Mouse (Mus musculus) heart, embryonic 14.5 days (tissue): Measurements from ENCODE around the gene Mast4. TPM values are rescaled to one million over a fixed set of nuclear protein-coding genes. Genes with fewer than 3 reads are reported as not detected.
A peak's percentile ranks its signal among the peaks of the same experiment; 100 is the strongest.

Experiments
- ATAC-seq: fragments of 200-750 bp; cut with Nextera tagmentation; 2 replicates; pipeline ENCODE4 v1.8.0; 2017; ENCODE audit warnings: low read depth, moderate TSS enrichment; ENCODE audit not compliant: insufficient number of reproducible peaks, insufficient read depth, low FRiP score
- H3K27ac ChIP-seq, 2 experiments: fragments of 200-500 bp in 1 of 2; fragments of 300-500 bp in 1 of 2; sonication (generic) in 1 of 2; replicated peaks in 1 of 2; 2 replicates each; pipeline ENCODE4 v1.5.1; 2012 to 2014; ENCODE audit warnings: low read depth in 2 of 2, low read length in 2 of 2, control low read depth in 1 of 2, mild to moderate bottlenecking in 1 of 2, mixed read lengths in 1 of 2; ENCODE audit not compliant: control insufficient read depth in 1 of 2, insufficient read depth in 1 of 2
- H3K27me3 ChIP-seq: fragments of 300-500 bp; sonication (generic); 2 replicates; pipeline ENCODE4 v1.6.1; 2014; ENCODE audit warnings: mild to moderate bottlenecking, low read length, control low read depth; ENCODE audit not compliant: control insufficient read depth, insufficient read depth
- H3K36me3 ChIP-seq: fragments of 300-500 bp; sonication (generic); 2 replicates; pipeline ENCODE4 v1.6.1; 2014; ENCODE audit warnings: mild to moderate bottlenecking, control low read depth, low read length, mixed read lengths; ENCODE audit not compliant: control insufficient read depth, insufficient read depth
- H3K4me1 ChIP-seq, 2 experiments: fragments of 200-500 bp in 1 of 2; fragments of 300-500 bp in 1 of 2; sonication (generic) in 1 of 2; 2 replicates each; pipeline ENCODE4 v1.6.1; 2012 to 2014; ENCODE audit warnings: low read length in 2 of 2, control low read depth in 1 of 2, mixed read lengths in 1 of 2; ENCODE audit not compliant: control insufficient read depth in 2 of 2, insufficient read depth in 2 of 2
- H3K4me2 ChIP-seq: fragments of 300-500 bp; sonication (generic); 2 replicates; pipeline ENCODE4 v1.6.1; 2014; ENCODE audit warnings: mild to moderate bottlenecking, low read length
- H3K4me3 ChIP-seq, 2 experiments: fragments of 200-500 bp in 1 of 2; fragments of 300-500 bp in 1 of 2; sonication (generic) in 1 of 2; 2 replicates each; pipeline ENCODE4 v1.5.1; 2012 to 2014; ENCODE audit warnings: low read length in 2 of 2, mild to moderate bottlenecking in 2 of 2, control low read depth in 1 of 2, low read depth in 1 of 2, moderate library complexity in 1 of 2; ENCODE audit not compliant: control insufficient read depth in 1 of 2, insufficient read depth in 1 of 2
- H3K9ac ChIP-seq: fragments of 300-500 bp; sonication (generic); 2 replicates; pipeline ENCODE4 v1.6.1; 2014; ENCODE audit warnings: mild to moderate bottlenecking, low read length
- H3K9me3 ChIP-seq: fragments of 300-500 bp; sonication (generic); 2 replicates; pipeline ENCODE4 v1.6.1; 2016; ENCODE audit warnings: low read length, control low read depth; ENCODE audit not compliant: control insufficient read depth
- WGBS: fragments of 180-500 bp; shearing (Covaris S2); extraction: QIAGEN DNeasy Blood & Tissue Kit; methylation state at CpG from one replicate; pipeline ENCODE4 v1.1.7; 2014; 5-methylcytosine and 5-hydroxymethylcytosine counted together
- polyA plus RNA-seq: library from polyadenylated mRNA; unstranded; fragments of >200 nt; fragmentation: Nextera tagmentation; extraction: Ambion mirVana; gene quantifications from 2 replicates; pipeline ENCODE4 v1.2.1, GENCODE M21; 2014

Gene Mast4
- polyA plus RNA-seq, 1 experiment from 2014 or later, result 54.1 TPM

DNA sequence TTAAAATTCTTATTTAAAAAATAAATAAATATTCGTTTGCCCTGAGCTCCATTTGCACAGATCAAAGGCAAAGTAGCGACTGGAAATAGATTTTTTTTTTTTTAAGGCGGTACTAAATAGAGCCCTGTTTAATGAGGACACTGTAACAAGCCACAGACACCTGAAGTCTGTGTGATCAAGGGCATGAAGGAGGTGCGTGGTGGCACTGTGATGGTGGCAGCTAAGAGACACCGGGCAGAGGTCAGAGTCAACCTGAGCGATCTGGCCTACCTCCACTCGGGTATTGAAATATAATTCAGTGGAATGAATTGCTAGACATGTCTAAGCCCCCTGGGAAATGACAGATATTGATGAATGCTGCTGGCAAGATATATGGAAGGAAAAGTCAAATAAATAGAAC lies 184.9 kb downstream of the Mast4 start:
- no peak for ATAC-seq
- Histone ChIP-seq H3K9ac (no peak overlapping the region), H3K9me3 (no peaks in the 10 kb centered on the region), H3K27me3 (no peaks in the 10 kb centered on the region), H3K27ac (no peak overlapping the region), H3K36me3 (no peaks in the 10 kb centered on the region), H3K4me2 (no peak overlapping the region), H3K4me3 (no peak overlapping the region), H3K4me1 (peaks cover 1 to 29% of the 10 kb centered on the region in 2 experiments)
- WGBS, result 91% methylated on average over 7 of the region's 7 CpGs

GRCm38 (mm10) chr13:103144343-103144742 lies 190.0 kb downstream of the Mast4 start:
- ATAC-seq, result no peak
- no peaks in the 10 kb centered on the region for H3K27me3 ChIP-seq
- no peak overlapping the region for H3K4me3 ChIP-seq
- no peak overlapping the region for H3K9ac ChIP-seq
- H3K27ac ChIP-seq, result peak overlapping the region in 1 of 2 experiments; percentile 12; a peak in 1 of 4 replicates
- no peaks in the 10 kb centered on the region for H3K9me3 ChIP-seq
- no peaks in the 10 kb centered on the region for H3K36me3 ChIP-seq
- 10% methylated on average over 5 of the region's 5 CpGs for WGBS
- H3K4me1 ChIP-seq, result peaks cover 3 to 21% of the 10 kb centered on the region in 2 experiments
- H3K4me2 ChIP-seq, result peak overlapping the region; percentile 27; the same call in 1 of the 2 replicates

DNA sequence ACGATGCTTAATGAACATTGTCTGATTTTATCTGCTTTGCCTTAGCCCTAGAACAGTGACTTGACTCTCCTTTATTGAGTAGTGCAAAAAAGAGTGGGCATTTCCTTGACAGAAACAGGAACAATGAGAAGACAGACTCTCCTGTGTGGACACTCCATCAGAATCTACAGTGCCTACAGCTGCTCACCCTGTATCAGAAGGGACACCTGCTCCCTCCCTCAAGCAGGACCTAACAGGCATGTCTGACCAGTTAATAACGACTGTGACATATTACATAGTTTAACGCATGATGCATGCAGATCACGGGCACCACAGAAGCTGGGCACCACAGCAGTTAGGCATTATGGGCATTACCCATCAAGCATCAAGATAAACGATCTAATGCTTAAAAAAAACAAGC lies 193.0 kb downstream of the Mast4 start:
- Histone ChIP-seq H3K4me1 (peaks cover 3 to 27% of the 10 kb centered on the region in 2 experiments), H3K4me3 (no peak overlapping the region), H3K36me3 (no peaks in the 10 kb centered on the region), H3K4me2 (no peak overlapping the region), H3K9ac (no peak overlapping the region), H3K27me3 (no peaks in the 10 kb centered on the region), H3K9me3 (peaks cover 8% of the 10 kb centered on the region; the same call in 1 of the 2 replicates), H3K27ac (no peak overlapping the region)
- ATAC-seq, result no peak
- 90% methylated on average over 5 of the region's 5 CpGs for WGBS

DNA sequence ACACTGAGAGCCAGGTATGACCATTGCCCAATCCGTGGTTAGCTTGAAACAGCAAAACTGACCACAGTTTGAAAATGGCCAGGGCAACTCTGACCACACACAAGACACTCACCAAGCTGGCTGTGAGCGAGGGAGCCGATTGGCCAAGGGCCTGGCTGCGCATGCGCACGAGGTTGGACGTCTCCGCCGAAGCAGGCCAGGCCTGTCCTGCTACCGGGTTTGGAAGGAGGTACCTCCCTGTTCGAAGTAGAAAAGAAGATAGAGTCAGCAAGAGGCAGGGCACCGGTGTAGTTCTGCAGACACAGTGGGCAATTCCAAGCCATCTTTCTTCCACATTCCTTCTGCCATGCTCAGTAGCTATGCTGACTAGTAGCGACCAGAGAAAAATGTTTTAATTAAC lies 194.2 kb downstream of the Mast4 start:
- Histone ChIP-seq H3K9me3 (peaks cover 8% of the 10 kb centered on the region; the same call in 1 of the 2 replicates), H3K36me3 (no peaks in the 10 kb centered on the region), H3K27ac (no peak overlapping the region), H3K4me1 (peaks cover 3 to 22% of the 10 kb centered on the region in 2 experiments), H3K4me2 (no peak overlapping the region), H3K4me3 (no peak overlapping the region), H3K27me3 (no peaks in the 10 kb centered on the region), H3K9ac (no peak overlapping the region)
- ATAC-seq, result no peak
- 91% methylated on average over 13 of the region's 13 CpGs for WGBS

GRCm38 (mm10) chr13:103138298-103138697 lies 196.0 kb downstream of the Mast4 start:
- Histone ChIP-seq H3K4me1 (peaks cover 0 to 14% of the 10 kb centered on the region in 2 experiments; a peak in 2 of 4 replicates), H3K4me2 (no peak overlapping the region), H3K27me3 (no peaks in the 10 kb centered on the region), H3K9ac (no peak overlapping the region), H3K36me3 (no peaks in the 10 kb centered on the region), H3K9me3 (peaks cover 8% of the 10 kb centered on the region; the same call in 1 of the 2 replicates), H3K4me3 (no peak overlapping the region), H3K27ac (peak overlapping the region; percentile 11 to 49; a peak in 3 of 4 replicates)
- no peak for ATAC-seq

GRCm38 (mm10) chr13:103135224-103135883 lies 198.9 kb downstream of the Mast4 start:
- Histone ChIP-seq H3K4me1 (peaks cover 0 to 14% of the 10 kb centered on the region in 2 experiments; a peak in 1 of 4 replicates), H3K27me3 (no peaks in the 10 kb centered on the region), H3K9ac (no peak overlapping the region), H3K36me3 (no peaks in the 10 kb centered on the region), H3K4me2 (peak overlapping the region; percentile 16; the same call in 1 of the 2 replicates), H3K4me3 (no peak overlapping the region), H3K9me3 (peaks cover 8% of the 10 kb centered on the region; the same call in 1 of the 2 replicates), H3K27ac (0 out of 4 replicates have a peak overlapping the region, but pooled peaks of 1 of the 2 experiments have one; percentile 3)
- no peak for ATAC-seq
- WGBS, result 75% methylated on average over 17 of the region's 17 CpGs

GRCm38 (mm10) chr13:103131781-103132180 lies 202.5 kb downstream of the Mast4 start:
- Histone ChIP-seq H3K9ac (no peak overlapping the region), H3K27ac (no peak overlapping the region), H3K4me3 (no peak overlapping the region), H3K9me3 (peaks cover under 1% of the 10 kb centered on the region; the same call in 1 of the 2 replicates), H3K36me3 (no peaks in the 10 kb centered on the region), H3K27me3 (no peaks in the 10 kb centered on the region), H3K4me1 (peaks cover 4 to 12% of the 10 kb centered on the region in 2 experiments), H3K4me2 (no peak overlapping the region)
- ATAC-seq, result no peak
- 88% methylated on average over 2 of the region's 2 CpGs for WGBS
